Mouse (Mus musculus) thymus, adult 2 months (tissue): ENCODE data around the gene Ahr. TPM values are rescaled to one million over a fixed set of nuclear protein-coding genes. Genes with fewer than 3 reads are reported as not detected.

ENCODE experiments used
- DNase-seq: peaks from one replicate; pipeline ENCODE4 v3.0.0; 2021
- H3K27ac ChIP-seq: fragments of 200-500 bp; 2 replicates; pipeline ENCODE4 v1.5.1; 2012; ENCODE audit warnings: low read length, control low read depth; ENCODE audit not compliant: control insufficient read depth, insufficient read depth
- H3K27me3 ChIP-seq: fragments of 200-500 bp; 2 replicates; pipeline ENCODE4 v1.6.1; 2012; ENCODE audit warnings: mild to moderate bottlenecking, low read length, moderate library complexity, mixed read lengths; ENCODE audit not compliant: control insufficient read depth, insufficient read depth
- H3K36me3 ChIP-seq: fragments of 200-500 bp; 2 replicates; pipeline ENCODE4 v1.6.1; 2012; ENCODE audit warnings: mild to moderate bottlenecking, low read length, moderate library complexity; ENCODE audit not compliant: control insufficient read depth, insufficient read depth
- H3K4me1 ChIP-seq: fragments of 200-500 bp; replicated peaks from 2 replicates; pipeline ENCODE4 v1.6.1; 2012; ENCODE audit warnings: low read length; ENCODE audit not compliant: control insufficient read depth, insufficient read depth
- H3K4me3 ChIP-seq: fragments of 200-500 bp; 2 replicates; pipeline ENCODE4 v1.5.1; 2012; ENCODE audit warnings: mild to moderate bottlenecking, low read length, control low read depth, moderate library complexity; ENCODE audit not compliant: control insufficient read depth, insufficient read depth
- CTCF ChIP-seq: fragments of 200-500 bp; IDR thresholded peaks from 2 replicates; pipeline ENCODE4 v1.5.1; 2012; ENCODE audit warnings: mild to moderate bottlenecking, control low read depth, low read length, moderate library complexity, borderline replicate concordance; ENCODE audit not compliant: control insufficient read depth, poor library complexity, insufficient read depth; ENCODE audit errors: extremely low read depth
- POLR2A ChIP-seq: fragments of 200-500 bp; IDR thresholded peaks from 2 replicates; pipeline ENCODE4 v1.6.1; 2012; ENCODE audit warnings: mild to moderate bottlenecking, low read length, control low read depth, moderate library complexity; ENCODE audit not compliant: control insufficient read depth, poor library complexity, insufficient read depth; ENCODE audit errors: extremely low read depth
- WGBS: fragments of 180-500 bp; shearing (Covaris S2); methylation state at CpG from one replicate; pipeline ENCODE4 v1.1.7; 2018; 5-methylcytosine and 5-hydroxymethylcytosine counted together
- polyA plus RNA-seq: library from polyadenylated mRNA; depleted of rRNA; stranded (reverse); fragments of >200 nt; gene quantifications from 2 replicates; pipeline ENCODE4 v1.2.3, GENCODE M21; 2012; rRNA removed

The Ahr gene
- 4.9 and 5.7 TPM in 2 replicates for polyA plus RNA-seq

- H3K4me3 ChIP-seq: peak within 1 kb of the TSS; percentile 82
- H3K36me3 ChIP-seq: no peaks in the 10 kb centered on the region
- no peak within 1 kb of the TSS for H3K27ac ChIP-seq
- H3K4me1 ChIP-seq: no peaks in the 10 kb centered on the region; the same call in 1 of the 2 replicates
- peak; percentile 88 for DNase-seq
- no peaks in the 10 kb centered on the region for H3K27me3 ChIP-seq
- TF ChIP-seq CTCF (no peak), POLR2A (no peak)
- under 1% methylated on average over 39 of the region's 52 CpGs for WGBS
Measured at GRCm38 (mm10) chr12:35534754-35535236, at the start of gene Ahr. TSS of gene Ahr (minus strand) at chr12:35535038.

- Histone ChIP-seq H3K36me3 (no peaks in the 10 kb centered on the region), H3K4me3 (no peak overlapping the region), H3K27ac (no peak overlapping the region), H3K4me1 (no peaks in the 10 kb centered on the region), H3K27me3 (no peaks in the 10 kb centered on the region)
- TF ChIP-seq CTCF (no peak), POLR2A (no peak)
- WGBS: 25% methylated on average over 4 of the region's 4 CpGs
- no peak for DNase-seq
Measured at GRCm38 (mm10) chr12:35578826-35579225, 44.0 kb upstream of the Ahr start.

GRCm38 (mm10) chr12:35576107-35576506 lies 41.3 kb upstream of the Ahr start:
- WGBS: 92% methylated on average over 4 of the region's 4 CpGs
- no peak for TF ChIP-seq CTCF
- no peak for TF ChIP-seq POLR2A
- Histone ChIP-seq H3K27ac (no peak overlapping the region), H3K4me1 (no peaks in the 10 kb centered on the region), H3K36me3 (no peaks in the 10 kb centered on the region), H3K27me3 (no peaks in the 10 kb centered on the region), H3K4me3 (no peak overlapping the region)
- DNase-seq: no peak

- Histone ChIP-seq H3K27ac (no peak overlapping the region), H3K27me3 (no peaks in the 10 kb centered on the region), H3K4me1 (no peaks in the 10 kb centered on the region), H3K36me3 (no peaks in the 10 kb centered on the region), H3K4me3 (no peak overlapping the region)
- 25% methylated on average over 2 of the region's 2 CpGs for WGBS
- TF ChIP-seq CTCF (no peak), POLR2A (no peak)
- DNase-seq: no peak
Measured at GRCm38 (mm10) chr12:35573713-35574112, 38.9 kb upstream of the Ahr start.

GRCm38 (mm10) chr12:35562826-35563225 lies 28.0 kb upstream of the Ahr start:
- WGBS: 40% methylated on average over 3 of the region's 3 CpGs
- Histone ChIP-seq H3K27ac (no peak overlapping the region), H3K27me3 (no peaks in the 10 kb centered on the region)

GRCm38 (mm10) chr12:35558868-35559267 lies 24.0 kb upstream of the Ahr start:
- no peak for DNase-seq
- Histone ChIP-seq H3K36me3 (no peaks in the 10 kb centered on the region), H3K4me3 (no peak overlapping the region), H3K27me3 (no peaks in the 10 kb centered on the region), H3K27ac (no peak overlapping the region), H3K4me1 (peaks cover 6% of the 10 kb centered on the region)
- WGBS: 10% methylated on average over 2 of the region's 2 CpGs
- TF ChIP-seq CTCF (no peak), POLR2A (no peak)

More at GRCm38 (mm10) chr12:35562826-35563225, 28.0 kb upstream of the Ahr start:
- Histone ChIP-seq H3K4me1 (peaks cover 3% of the 10 kb centered on the region), H3K36me3 (no peaks in the 10 kb centered on the region), H3K4me3 (no peak overlapping the region)
- TF ChIP-seq POLR2A: no peak
- DNase-seq: no peak

- H3K4me1 ChIP-seq: peaks cover 6% of the 10 kb centered on the region
- WGBS: 95% methylated on average over 6 of the region's 6 CpGs
- no peaks in the 10 kb centered on the region for H3K27me3 ChIP-seq
- H3K4me3 ChIP-seq: no peak overlapping the region
- no peak overlapping the region for H3K27ac ChIP-seq
- no peak for DNase-seq
- H3K36me3 ChIP-seq: no peaks in the 10 kb centered on the region
- no peak for TF ChIP-seq POLR2A
- no peak for TF ChIP-seq CTCF
Measured at GRCm38 (mm10) chr12:35555925-35556324, 21.1 kb upstream of the Ahr start.
